Mouse (Mus musculus) right cerebral cortex, postnatal 4 days (tissue): ENCODE data around the gene Gm7714.
"Not testable (repeated sequence)": the region's sequence is repeated elsewhere in the genome, so short reads cannot be mapped to it uniquely, and the experiment has no call there.

Source experiments
- DNase-seq: peaks from one replicate; pipeline ENCODE4 v3.0.0-alpha.2; 2022

Gene Gm7714

GRCm38 (mm10) chr5:88268619-88269018 lies at the start of gene Gm7714:
TSS of gene Gm7714 (plus strand) at chr5:88268919.
- DNase-seq, result no peak

- DNase-seq, result no peak
Measured at GRCm38 (mm10) chr5:88256475-88256874, 12.2 kb upstream of the Gm7714 start.

- DNase-seq, result not testable (repeated sequence)
Measured at GRCm38 (mm10) chr5:88311307-88311706, 42.6 kb downstream of the Gm7714 start.

GRCm38 (mm10) chr5:88317012-88317411 lies 48.3 kb downstream of the Gm7714 start, which contains the start of gene Prol1:
TSS of gene Prol1 (plus strand) at chr5:88317312.
- DNase-seq, result no peak
